Mouse (Mus musculus): ENCODE results near the gene Srebf2.

GRCm38 (mm10) chr15:82207504-82208219, 60.7 kb downstream of the Srebf2 start:
- TF ChIP-seq POLR2A (IDR thresholded peaks at IDR 0.05; ENCODE audit: low read depth, low read length) (no peak), CTCF (IDR thresholded peaks at IDR 0.05; ENCODE audit: extremely low read depth, insufficient read length, insufficient replicate concordance, low read depth, low read length) (no peak)
